Mouse (Mus musculus) adrenal gland, adult 2 months (tissue): Measurements from ENCODE around the gene Ndrg4. TPM values are rescaled to one million over a fixed set of nuclear protein-coding genes. Genes with fewer than 3 reads are reported as not detected.

Source experiments
- DNase-seq: peaks from one replicate; pipeline ENCODE4 v3.0.0; 2021
- polyA plus RNA-seq: library from polyadenylated mRNA; depleted of rRNA; stranded (reverse); fragments of >200 nt; gene quantifications from 2 replicates; pipeline ENCODE4 v1.2.3, GENCODE M21; 2012
- total RNA-seq, 2 experiments: library from RNA; stranded (reverse); gene quantifications; 2 replicates each; pipeline ENCODE4 v1.2.3; 2021

Ndrg4 gene
- total and polyA plus RNA-seq, 3 experiments: 18.5 to 81.1 (median 30.1) TPM

GRCm38 (mm10) chr8:95678024-95678611 is 1.3 kb downstream of the Ndrg4 start:
- peak; percentile 38 for DNase-seq

DNA sequence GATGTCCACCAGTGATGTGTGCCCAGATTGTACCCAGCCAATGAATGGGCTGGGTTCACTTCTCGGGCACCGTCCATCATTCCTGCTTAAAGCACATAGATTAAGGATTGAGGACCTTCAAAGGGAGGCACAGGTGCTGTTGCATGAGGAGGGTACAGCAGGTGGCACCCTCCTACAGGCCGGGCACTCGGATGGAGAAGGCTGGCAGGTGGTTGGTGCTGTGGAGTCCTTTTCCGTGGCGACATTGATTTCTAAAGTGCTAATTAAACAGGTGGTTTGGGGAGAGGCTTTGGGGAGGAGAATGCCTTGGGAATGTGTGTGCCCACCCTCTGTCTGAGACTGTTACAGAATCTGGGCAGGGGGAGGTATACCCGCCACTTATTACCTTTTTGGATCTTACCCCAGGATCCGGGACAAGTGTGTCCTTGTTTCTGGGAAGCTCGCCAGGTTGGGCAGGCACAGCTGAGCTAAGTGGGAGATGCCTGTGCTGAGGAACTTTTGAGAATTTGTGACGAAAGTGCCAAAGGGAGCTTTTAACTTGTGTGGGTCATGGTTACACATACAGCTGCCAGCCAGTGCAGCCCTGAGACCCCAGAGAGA is 11.4 kb downstream of the Ndrg4 start:
- peak; percentile 48 for DNase-seq

DNA sequence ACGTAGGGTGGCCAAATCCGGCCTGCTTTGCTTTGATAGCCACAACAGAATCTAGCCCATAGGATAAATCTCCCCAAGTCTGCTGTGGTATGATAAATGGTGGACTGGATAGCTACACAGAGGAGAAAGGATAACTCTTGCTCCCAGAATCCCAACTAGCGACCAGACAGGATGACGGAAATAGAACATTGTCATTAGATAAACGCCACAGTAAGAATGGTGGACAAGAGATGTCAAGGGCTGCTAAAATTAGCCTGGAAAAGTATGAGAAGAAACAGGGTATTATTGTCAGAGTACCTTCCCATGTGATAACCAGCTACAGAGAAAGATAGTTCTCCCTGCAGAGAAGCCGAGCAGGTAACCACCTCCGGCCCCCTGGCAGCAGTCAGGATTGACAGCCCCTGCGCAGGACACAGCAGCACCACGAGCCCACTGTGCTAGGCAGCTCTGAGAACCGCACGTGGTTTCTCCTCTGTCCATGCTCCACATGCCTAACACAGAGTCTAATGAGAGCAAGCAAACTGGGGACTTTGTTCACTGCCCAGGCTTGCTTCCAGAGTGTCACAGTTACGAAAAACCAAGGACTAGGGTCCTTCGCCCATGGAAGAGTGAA is 14.3 kb downstream of the Ndrg4 start:
- DNase-seq: no peak

DNA sequence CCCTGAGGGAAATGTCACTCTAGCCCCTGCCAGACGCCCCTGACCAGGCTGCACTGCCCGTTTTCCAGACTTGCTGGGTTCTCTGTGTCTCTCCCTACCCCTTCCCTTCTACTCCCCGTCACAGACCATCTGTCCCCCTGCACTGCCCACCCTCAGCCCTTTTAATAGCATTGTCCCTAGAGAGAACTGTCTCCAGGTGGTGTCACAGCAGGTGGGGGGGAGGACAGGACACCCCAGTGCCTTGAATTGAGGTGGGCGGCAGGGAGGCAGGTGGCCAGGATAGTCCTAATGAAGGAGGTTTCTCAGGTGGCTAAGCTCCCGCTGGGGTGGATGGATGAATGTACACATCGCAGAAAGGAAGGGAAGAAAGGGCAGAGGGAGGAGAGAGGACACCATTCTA is 17.9 kb downstream of the Ndrg4 start:
- DNase-seq: no peak

GRCm38 (mm10) chr8:95696661-95697060 is 19.9 kb downstream of the Ndrg4 start:
- no peak for DNase-seq

DNA sequence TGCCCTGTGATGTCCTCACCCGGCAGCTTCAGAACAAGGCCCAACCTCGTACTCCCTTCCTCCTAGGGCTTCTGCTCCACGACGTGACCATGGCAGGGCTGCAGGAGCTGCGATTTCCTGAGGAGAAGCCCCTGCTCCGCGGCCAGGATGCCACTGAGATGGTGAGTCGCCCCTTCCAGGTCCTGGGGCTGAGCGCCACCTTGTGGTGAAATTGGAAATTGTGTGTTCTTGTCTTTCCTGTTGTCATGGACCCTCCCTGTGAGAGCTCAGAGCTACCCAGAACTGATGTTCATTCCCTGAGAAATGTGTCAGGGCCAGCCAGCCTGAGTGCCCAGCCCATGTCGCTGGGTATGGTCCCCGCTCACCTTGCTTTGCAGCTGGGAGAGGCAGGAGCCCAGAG is 20.3 kb downstream of the Ndrg4 start:
- peak; percentile 74 for DNase-seq

DNA sequence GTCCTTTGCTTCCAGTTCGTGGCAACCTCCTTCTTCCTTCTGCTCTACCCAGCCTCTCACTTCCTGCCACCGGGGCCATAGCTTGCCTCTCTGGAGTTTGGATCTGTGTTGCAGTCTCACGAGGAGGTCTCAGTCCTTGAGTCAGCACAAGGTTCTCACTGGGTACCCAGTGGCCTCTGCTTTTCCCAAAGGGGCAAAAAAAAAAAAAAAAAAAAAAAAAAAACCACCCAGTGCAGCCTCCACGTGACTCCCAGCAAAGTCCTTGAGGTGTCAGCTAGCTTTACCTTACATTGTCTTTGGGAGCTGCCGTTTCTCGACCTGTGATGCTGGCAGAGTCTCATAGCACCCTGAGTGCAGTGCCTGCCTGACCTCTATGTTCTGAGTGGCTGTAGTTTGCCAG is 21.4 kb downstream of the Ndrg4 start:
- DNase-seq: no peak

DNA sequence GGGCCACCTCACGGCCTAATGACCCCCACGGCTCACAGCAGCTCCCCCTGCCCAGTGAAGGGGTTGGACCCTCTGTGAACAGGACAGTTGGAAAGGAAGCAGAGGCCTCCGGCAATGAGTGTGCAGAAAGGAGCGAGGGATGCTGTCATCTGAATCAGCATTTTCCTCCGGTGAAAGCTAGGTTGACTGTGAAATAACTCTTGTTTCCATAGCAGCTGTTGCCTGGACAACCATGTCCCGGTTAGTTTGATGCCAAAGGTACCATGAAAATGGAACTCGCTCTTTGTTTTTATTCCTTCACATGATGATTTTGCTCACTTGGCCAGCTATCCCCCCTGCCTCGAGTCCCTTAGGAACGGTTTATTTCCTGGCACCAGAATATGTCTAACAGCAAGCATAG is 23.5 kb downstream of the Ndrg4 start:
- no peak for DNase-seq

- no peak for DNase-seq
These were observed 25.0 kb downstream of the Ndrg4 start for GRCm38 (mm10) chr8:95701809-95702208.

GRCm38 (mm10) chr8:95702480-95703446 is 26.0 kb downstream of the Ndrg4 start:
- DNase-seq: peak; percentile 82

DNA sequence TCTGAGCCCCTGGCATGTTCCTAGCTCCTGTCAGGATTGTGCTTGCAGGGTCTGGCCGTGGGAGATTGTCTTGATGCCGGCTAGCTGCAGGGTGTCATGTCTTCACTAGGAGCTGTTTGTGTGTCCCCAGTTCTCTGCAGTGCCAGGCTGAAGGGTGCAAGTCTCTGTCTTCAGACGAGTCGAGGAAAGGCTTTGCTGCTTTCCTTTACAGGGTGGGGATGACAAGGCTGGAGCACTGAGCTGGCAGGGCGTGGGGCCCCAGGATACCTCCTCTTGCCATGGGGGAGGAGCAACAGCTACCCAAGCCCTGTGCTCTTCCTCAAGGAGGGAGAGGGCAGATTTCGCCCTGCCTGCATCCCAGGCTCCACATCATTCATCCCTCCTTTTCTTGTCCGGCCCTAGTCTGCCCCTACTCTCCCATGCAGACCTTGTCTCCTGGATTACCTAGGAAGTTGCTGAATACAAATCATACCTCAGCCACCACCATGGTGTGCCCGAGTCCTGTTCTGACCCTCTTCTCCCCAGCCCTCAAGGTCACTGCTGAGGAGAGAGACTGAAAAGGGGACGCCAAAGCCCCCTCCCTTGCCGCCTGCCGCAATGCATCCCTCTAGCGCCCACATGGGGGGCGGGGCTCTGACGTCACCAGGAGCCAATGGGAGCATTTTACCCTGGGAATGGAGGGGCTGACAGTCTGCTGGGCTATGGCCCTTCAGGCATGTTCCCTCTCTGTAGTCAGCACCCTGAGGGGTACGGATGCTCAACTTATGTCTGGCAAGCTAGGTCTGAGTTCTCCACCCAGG is 26.9 kb downstream of the Ndrg4 start:
- no peak for DNase-seq

DNA sequence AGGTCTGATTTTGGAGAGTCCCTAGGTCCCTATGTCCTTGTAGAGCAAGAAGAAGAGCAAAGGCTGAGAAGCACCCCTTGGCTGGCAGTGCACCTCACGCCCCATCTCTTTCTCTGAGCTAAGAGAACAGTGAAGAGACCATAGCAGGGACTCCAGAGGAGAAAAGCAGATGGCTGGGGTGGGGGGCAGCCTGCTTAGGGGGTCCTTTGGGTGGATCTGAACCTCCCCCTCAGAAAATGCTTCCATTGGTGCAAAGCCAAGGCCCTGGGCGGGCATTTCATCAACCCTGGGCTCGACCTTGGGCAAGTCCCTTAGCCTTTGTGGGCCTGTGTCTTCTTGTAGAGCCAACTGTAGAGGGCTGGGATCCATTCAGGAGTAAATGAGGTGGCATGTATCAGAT is 27.8 kb downstream of the Ndrg4 start:
- no peak for DNase-seq

GRCm38 (mm10) chr8:95709579-95709978 is 32.8 kb downstream of the Ndrg4 start:
- DNase-seq: no peak

DNA sequence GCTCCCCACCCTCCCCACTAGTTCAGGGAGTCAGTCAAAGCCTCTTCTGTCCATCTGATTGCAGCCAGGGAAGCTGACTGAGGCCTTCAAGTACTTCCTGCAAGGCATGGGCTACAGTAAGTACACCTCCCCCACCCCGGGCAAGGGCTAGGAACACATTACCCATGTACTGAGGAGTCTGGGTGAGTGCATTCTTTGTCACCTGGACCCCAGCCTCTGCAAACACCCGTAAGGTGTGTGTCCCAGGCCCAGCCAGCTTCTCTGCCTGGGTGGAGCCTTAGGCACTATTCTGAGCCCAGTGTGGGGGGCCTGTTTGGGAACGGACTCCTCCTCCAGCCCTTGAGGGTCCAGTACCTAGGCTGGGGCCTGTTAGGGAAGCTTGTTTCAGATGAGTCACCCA is 34.2 kb downstream of the Ndrg4 start:
- DNase-seq: no peak

DNA sequence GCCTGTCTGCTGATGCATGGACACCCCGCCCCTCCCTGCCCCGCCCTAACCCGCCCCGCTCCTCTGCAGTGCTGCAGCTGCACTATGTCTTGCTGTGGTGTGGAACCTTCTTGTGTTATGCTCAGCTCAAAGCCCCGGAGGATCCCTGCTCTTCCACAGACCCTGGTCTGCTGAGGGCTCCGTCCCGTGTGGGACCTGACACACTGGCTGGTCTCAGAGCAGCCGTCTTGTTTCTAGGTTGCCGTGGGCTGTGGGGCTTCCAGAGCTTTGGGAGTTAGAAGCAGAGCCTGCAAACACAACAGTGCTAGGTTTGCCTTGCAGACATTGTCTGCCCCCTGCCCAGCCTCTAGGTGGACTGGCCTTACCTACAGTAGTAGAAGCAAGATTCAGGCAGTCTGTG is 35.6 kb downstream of the Ndrg4 start:
- no peak for DNase-seq

- DNase-seq: peak; percentile 72
These were observed 36.6 kb downstream of the Ndrg4 start for GRCm38 (mm10) chr8:95713100-95714010.

GRCm38 (mm10) chr8:95714367-95714766 is 37.6 kb downstream of the Ndrg4 start:
- DNase-seq: no peak

GRCm38 (mm10) chr8:95714837-95715413 is 38.1 kb downstream of the Ndrg4 start:
- DNase-seq: no peak

DNA sequence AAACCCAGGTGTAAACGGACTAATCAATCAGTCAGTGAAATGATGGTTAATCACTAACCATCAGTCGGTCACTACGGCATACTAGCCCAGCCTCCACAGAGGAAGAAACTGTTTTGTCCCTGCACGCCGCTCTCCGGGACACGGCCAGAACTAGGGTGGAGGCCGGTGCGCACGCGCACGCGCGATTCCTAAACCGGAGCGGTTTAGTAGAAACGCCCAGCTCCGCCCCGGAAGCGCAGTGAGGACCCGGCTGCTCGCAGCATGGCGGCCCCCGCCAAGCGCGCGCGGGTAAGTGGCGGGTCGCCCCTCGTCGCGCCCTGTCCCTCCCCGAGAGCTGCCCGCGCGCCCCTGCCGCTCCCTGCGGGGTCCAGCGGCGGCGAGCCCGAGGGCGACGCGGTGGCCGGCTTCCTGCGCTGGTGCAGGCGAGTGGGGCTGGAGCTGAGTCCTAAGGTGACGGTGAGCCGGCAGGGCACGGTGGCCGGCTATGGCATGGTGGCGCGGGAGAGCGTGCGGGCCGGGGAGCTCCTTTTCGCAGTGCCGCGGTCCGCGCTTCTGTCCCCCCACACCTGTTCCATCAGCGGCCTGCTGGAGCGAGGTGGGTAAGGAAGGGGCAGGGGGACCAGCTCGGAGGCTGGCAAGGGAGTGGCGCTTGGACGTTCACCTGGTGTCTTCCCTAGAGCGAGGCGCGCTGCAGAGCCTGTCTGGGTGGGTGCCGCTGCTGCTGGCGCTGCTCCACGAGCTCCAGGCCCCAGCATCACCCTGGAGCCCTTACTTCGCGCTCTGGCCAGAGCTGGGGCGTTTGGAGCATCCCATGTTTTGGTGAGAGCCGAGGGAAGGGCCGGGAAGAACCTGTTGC is 39.1 kb downstream of the Ndrg4 start, which contains the start of gene Setd6:
TSS of gene Setd6 (plus strand) at position 206 of the 856 bp plus-strand sequence.
- peak; percentile 94 for DNase-seq
